Mouse (Mus musculus): Measurements from ENCODE around the gene Aqr.

Gene Aqr

DNA sequence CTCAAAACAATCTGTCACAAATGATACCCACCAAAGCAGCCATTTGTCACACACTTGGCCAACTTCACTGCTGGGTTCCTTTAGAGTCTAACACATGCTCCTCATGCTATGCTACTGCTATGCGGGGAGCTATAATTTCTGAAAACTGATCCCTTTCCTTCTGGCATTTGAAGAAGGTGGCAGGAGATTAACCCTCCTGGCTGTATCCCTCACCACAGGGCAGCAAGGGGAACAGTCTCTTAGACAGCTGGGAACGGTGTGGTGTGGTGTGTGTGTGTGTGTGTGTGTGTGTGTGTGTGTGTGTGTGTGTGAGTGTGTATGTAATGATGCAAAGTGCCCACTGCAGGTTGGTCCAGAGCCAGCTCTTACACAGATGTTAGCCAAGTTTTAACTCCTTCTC lies 51.0 kb downstream of the Aqr start:
- no peak for DNase-seq (ENCODE audit: low spot score)

DNA sequence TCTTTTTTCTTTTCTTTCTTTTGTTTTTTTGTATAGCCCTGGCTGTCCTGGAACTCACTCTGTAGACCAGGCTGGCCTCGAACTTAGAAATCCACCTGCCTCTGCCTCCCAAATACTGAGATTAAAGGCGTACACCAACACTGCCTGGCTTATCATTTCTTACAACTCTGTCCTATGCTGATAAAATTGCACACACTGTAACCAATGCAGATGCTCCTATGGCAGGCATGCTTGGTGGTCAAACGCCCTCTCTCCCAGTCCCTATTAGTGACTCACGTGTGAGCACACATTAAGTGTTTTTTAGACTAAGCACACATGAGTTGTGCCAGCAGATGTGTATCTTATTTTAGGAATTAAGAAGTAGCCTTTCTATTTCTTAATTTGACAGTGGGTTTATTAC lies 53.5 kb downstream of the Aqr start:
- DNase-seq (ENCODE audit: low spot score): no peak

DNA sequence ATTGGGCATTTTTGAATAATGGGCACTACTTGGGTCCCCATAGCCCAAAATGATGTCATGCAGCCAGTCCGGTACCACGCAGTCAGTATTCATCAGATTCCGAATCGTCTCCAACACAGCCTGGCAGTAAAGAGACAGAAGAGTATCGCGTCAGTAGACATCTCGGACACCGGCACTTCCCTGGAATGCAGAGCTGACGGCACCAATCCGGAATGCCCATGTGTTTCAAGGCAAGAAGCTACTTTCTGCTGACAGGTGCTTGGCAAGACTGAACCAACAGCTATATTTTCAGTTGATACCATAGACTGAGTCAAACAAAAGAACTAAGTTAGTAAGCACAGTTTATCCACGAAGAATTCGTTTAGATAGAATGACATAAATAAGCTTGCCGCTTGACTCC lies 56.2 kb downstream of the Aqr start:
- no peak for DNase-seq (ENCODE audit: low spot score)

DNA sequence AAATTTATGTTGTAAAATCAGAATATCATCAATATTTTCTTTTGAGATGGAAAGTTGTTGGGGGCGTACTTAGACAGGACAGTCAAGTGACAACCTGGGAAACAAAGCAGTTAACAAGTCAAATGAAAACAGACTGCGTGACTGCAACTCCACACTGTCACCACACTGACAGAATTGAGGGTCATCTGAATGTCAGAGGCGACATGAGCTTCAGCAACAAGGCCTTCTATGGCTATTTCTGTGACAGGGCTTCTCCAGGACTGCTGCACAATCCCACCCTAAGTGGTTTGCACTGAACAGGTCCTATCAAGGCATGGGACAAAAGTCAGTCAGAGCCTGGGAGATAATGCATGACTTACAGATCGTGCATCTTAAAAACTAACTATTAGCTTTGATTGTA lies 63.5 kb downstream of the Aqr start:
- no peak for DNase-seq (ENCODE audit: low spot score)

DNA sequence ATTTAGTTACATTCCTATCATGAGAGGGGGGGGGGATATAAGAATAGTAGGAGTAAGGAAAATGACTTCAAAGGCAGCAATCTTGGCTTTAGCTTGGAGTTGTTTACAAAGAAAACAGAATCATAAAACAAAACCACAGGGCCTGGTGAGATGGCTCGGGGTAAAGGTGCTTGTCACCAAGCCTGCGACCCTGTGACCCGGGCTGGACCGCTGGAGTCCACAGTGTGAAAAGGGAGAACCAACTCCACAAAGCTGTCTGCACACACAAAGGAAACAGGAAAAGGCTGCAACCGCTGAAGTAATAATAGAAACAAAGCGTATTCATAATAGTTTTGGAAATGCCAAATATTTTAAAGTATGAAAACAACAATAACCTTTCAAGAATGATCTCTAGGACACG lies 67.4 kb downstream of the Aqr start:
- no peak for DNase-seq (ENCODE audit: low spot score)

DNA sequence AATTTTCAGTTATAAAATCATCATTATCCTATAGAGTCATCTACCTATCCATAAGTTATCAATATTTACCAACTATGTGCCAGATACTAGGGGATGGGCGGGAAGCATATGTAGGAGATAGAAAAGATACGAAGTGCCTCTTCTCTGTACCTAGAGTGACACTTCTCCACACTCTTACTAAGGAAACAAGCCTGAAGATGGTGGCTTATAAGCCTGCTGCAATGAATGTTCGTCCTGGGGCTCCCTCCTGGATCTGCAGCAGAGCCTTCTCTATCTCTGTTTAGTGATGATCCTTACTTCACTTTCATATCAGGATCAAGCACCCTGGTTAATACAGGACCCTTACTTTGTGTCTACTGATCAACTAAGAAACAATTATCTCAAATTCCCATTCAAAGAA lies 69.2 kb downstream of the Aqr start:
- DNase-seq (ENCODE audit: low spot score): no peak

DNA sequence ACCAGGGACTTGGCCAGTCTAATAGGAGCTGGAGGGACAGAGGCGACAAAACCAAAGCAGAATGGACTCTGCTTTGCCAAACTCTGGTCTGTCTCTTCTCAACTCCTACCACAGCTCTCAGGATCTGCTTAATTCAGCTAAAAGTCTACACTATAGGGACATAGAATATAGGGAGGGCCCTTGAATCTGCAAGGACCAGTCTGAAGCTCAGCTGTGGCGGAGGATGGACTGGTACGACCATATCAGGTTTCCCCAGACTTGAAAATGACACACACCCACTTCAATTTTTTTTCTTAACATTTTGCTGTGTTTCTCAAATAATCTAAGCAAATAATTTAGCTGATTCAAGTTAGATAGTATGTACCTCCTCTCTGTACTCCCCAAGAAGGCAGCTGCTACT lies 69.6 kb downstream of the Aqr start:
- no peak for DNase-seq (ENCODE audit: low spot score)

DNA sequence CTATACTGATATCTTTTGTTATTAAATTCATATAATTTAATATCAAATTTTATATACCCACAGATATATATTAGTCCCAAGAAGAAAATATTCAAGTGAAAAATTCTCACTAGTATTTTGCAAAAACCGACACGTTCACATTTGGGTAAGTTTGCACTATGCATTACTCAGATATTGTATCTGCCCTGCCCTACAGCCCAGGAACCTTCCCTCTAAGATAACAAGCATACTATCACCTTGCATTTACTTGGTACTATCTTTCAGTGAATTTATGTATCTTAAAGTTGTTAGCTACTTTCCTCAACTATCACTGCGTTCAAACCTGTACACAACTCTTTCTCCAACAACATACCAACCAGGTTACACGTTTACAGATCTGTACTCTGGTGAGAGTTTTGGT lies 71.3 kb downstream of the Aqr start:
- DNase-seq (ENCODE audit: low spot score): no peak

DNA sequence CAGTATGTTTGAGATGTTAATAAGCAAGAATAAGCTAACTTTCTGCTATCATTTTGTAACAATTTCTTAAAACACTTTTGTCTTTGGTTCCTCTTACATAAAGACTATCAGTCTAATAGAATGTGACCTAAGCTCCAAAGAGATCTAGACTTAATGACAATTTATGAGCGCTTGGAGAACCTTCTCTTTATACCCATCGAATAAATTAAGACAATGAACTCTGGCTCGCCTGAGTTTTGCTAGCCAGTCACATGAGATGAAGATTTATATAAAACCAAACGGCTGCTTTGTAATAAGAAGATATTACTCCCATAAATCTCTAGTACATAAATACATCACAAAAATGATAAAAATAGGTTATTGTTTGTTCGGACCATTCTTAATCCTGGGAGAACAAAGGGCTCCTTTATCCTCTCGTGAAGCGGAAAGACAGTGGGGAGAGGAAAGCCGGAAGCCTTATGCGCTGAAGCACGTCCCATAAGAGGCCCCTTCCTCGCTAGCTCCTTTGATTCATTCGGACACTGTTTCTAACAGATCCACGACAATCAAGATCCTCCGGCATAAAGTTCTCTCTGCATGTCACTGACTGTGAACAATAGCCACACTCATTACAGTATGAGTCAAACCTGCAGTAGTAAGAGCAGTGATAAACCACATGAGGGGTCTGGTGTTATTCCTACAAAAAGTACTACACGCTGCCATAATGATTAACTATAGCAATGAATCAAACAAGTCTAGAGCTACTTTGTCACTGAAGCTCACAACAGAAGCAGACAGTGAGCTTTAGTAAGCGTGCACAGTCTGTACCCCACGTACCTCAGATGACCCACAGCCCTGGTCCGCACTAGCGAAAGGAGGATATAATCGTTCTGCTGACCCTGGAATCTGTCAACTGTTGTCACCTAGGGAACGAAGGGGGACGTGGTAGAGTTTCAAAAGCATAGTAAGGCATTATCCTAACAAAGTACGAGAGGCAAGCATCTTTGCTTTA lies 79.2 kb downstream of the Aqr start:
- DNase-seq (ENCODE audit: low spot score): no peak

DNA sequence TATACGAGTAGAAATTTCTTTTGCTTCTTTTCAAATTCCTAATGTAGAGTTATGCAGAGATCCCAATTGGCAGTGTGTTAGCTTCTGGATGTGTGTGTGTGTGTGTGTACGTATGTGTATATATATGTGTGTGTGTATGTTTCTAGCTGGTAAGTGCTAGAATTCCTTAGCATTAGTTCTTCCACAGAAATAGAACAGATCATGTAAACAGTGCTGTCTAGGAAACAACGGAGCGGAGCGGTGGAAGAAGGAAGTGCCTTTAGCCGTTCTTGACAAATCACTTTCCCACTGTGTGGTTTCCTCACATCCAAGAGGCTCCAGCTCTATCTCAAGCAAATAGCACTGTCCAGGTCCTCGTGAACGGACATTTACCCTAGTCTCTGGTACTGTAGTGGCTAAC lies 80.4 kb downstream of the Aqr start:
- no peak for DNase-seq (ENCODE audit: low spot score)

DNA sequence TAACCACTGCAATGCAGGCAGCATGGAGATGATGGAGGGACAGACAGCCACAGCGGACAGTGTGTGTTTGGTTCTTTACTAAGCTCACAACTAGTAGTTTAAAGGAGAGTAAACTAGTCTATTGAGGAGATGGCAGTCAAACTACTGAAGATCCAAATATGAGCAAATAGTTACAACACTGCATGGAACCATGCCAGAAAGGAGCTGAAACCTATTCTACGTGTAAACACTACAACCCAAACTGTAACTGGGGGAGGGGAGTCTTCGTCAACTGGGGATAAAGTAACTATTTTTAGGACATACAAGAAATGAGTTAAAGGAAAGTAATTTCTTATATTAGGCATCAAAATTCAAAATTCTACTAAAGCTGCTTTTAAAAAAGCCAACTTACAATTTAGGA lies 84.4 kb downstream of the Aqr start:
- DNase-seq (ENCODE audit: low spot score): no peak

DNA sequence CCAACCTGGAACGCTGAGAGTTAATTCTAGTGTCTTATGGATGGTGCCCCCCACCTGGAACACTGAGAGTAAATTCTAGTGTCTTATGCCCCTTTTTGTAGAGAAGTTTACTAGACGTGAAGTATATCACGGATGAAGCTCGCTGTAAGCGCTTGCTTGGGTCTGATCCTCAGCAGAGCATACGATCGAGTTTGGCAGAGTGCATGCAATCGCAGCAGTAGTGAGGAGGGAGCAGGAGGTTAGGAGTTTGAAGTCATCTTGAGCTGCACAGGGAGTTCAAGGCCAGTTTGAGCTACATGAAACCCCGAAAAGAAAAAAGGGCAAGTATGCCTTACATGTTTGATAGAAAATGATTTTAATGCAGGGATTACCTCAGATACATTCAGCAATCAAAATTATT lies 86.0 kb downstream of the Aqr start:
- DNase-seq (ENCODE audit: low spot score): no peak

DNA sequence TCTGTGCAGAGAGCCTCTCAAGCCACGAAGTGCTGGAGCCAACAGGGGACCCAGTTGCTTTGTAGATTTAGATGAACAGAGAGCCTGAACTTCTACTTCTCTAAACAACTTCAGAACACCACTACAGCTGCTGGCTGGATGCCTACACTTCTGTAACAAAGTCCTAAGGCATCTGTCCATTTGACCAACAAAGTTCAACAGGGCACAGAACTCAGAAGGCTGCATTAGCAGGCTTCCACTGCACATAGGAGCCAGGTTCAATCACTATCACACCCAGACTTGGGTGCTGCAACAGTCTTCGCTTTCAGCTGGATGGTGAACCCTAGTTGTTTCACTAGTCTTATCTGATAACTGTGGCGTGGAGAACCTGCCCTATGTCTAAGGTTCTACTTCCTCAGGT lies 87.0 kb downstream of the Aqr start:
- no peak for DNase-seq (ENCODE audit: low spot score)

DNA sequence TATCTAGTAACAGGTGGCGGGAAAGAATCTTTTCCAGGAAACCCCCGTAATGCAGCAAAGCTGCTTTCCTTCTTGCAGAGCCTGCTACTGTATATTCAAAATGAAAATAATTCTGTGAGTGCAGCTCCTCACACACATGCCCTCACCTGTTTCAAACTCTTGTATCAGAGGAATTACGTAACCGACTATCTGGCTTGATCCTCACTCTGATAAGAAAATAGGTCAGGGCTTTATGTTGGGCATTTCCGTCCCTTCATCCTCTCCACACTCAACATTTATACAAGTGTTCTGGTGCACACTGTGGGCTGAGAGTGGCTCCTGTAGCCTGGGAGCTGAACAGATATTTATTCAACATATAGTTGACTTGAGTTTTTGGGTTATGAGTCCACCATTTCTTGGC lies 87.7 kb downstream of the Aqr start:
- DNase-seq (ENCODE audit: low spot score): no peak

DNA sequence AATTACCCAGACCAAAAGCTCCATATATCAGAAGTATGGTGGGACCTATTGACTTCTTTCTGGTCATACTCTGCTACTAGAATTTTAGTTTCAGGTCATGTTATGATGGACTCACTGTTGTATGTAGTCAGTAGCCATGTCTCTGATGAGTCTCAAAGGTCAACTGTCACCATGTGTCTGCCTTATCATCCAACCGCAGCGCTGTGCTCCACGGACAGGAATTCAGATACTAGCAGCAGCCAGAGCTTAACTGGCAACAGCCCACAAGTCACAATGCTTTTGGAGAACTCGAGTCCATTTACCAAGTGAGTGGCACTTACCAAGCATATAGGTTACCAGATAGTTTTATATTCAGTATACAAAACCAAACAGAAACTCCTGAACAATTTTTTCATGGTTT lies 89.2 kb downstream of the Aqr start:
- no peak for DNase-seq (ENCODE audit: low spot score)

DNA sequence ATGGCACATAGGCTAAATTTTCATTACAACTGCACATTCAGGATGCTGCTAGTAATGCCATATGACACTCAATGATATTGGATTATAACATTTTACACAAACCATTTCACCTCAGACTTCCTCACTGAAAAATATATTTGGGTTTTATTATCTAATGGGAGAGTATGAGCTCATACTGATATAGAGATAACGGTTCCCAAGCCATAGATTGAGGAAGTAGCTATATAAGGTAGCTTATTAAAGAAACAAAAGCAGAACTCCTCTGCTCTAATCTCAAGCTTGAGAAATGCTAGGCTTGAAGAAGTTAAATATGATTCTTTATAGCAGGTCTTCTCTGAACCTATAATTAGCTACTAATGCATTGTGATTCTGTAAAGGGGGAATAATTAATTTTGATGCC lies 90.3 kb downstream of the Aqr start:
- no peak for DNase-seq (ENCODE audit: low spot score)

DNA sequence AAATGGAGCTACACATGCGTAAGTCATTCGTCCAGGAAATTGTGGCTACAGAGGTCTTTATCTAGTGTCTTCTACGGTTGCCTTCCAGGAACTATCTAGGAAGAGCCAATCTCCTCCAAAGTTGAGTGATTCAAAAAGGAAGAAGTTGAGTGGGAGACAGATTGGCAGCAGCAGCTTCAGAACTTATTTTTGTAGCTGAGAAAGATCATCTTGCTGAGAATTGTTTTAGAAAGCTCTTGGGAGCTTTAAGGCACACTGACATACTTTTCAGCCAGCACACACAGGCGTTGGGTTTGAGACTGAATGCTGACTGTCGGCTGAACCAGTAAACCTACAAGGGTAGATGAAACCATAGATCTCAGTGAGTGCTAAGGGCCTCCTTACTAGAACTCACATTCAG lies 91.5 kb downstream of the Aqr start:
- no peak for DNase-seq (ENCODE audit: low spot score)

DNA sequence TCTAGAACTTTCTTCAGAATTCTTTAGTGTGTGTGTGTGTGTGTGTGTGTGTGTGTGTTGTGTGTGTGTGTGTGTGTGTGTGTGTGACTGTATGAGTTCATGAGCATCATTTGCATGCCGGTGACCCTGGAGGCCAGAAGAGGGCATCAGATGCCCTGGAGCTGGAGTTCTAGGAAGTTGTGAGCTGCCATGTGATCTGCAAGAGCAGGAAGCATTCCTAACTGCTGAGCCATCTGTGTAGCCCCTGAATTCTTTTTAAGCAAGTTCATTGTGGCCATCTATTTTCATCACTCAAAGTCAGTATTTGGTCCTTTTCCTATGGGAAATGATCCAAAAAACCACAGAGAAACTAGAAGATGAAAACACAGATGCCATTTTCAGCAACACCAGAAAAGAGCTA lies 92.1 kb downstream of the Aqr start:
- no peak for DNase-seq (ENCODE audit: low spot score)

DNA sequence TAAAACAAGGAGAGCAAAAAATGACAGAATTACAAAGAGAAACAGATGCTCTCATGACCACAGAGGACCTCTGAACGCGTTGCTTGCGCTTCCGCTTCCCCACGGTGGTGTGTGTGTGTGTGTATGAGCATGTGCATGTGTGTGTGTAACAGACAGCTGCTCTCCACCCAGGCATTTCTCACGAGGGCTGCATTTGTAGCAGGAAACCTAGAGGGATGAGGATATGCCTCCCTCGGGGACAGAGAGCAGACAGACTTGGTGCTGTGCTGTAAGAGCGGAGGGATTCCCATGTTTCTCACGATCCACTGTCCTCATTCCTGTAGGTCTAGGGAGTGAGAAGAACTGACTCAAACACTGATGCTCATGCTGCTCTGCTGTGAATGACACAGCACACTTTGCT lies 93.2 kb downstream of the Aqr start:
- no peak for DNase-seq (ENCODE audit: low spot score)

DNA sequence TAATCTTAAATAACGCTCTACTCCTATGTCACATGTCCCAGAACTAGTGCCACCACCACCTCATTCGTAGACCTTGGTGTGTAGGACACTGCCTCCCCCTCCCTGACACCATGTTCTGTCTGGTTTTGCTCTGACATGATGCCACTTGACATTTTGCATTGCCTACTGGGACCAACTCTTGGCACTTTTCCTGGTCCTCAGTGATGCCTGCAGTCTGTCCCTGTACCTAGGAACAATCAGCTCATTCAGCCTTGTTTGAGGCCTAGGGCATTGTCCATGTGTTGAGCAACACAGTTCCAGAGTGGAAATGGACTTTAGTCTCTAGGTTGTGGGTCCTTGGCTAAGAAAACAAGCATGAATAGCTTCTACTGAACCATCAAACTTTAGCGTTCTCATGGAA lies 97.0 kb downstream of the Aqr start:
- no peak for DNase-seq (ENCODE audit: low spot score)

DNA sequence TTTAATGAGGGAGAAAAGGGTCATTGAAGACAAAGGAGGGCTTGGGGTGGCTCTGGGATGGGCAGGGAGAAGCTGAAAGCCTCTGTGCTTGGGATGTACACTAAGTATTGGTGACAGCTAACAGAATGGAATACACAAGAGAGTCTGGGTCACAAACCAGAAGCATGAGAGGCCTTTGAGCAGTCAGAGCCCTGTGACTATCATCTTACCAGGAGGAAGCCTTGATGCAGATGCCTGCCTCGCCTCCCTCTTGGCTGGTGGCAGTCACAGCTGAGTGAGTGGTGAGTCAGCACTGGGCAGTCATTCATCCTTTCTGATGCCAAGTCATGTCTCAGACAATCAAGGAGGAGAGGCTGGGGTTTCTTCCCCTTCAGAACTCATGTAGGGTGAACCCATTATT lies 99.6 kb downstream of the Aqr start:
- DNase-seq (ENCODE audit: low spot score): no peak

DNA sequence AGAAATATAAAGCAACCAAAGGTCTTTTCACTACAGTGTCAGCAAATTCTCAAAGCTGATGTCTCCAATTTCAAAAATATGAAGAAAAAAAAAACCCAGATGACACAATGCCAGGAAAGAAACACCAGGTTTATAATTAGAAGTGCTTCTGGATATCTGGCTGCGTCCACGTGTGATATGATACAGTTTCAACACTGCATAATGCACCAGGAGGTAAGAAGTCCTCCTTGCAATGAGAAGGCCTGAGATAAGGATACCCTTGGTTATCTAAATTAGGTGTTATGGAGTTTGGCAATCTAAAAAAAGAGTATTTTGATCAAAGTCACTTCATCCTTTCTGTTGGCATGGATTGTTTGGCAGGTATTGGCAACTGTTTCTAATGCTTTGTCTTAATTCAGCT lies 114.9 kb downstream of the Aqr start:
- DNase-seq (ENCODE audit: low spot score): no peak

DNA sequence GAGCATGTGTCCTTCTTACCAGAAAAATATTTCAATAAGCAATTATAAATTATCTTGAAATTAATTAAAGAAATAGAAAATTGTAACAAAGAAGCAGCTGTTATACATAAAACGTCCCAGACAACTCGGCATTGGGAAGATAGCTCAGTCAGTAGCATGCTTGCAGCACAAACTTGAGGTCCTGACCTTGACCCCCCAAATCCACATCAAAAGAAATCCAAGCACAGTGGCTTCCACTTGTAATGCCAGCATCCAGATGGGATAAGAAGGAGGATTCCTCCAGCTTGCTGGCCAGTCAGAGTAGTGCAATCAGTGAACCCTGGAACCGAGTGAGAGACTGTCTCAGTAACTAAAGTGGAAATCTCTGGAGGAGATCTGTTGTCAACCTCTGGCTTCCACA lies 120.6 kb downstream of the Aqr start:
- DNase-seq (ENCODE audit: low spot score): no peak

DNA sequence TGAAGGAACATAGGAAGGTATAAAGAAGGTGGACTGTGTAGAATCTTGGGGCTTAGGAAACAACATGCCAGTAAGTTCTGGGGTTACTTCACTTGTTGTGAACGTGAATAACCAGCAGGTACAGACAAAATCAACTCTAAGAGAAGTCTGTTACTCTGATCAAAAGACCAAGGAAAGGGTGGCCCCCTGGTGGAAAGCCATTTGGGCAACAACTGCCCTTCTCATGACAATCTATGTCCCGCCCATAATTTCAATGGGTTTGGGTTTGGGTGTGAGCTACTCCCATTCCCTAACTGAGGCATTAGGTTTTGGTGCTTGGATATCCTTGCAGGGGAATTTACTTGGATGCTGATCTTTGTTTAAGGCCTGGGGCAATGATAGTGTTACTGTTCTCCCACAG lies 122.8 kb downstream of the Aqr start:
- no peak for DNase-seq (ENCODE audit: low spot score)

All from urinary bladder, postnatal 10 days (tissue).